31 mouse cellular contexts compared by ENCODE assay signal in genomic region chr13:104069216-104069615, GRCm38 (mm10). TPM values are rescaled to one million over a fixed set of nuclear protein-coding genes. Genes with fewer than 3 reads are reported as not detected.
DNase-seq lines count a peak whose midpoint lies in the region; ATAC-seq and TF ChIP-seq lines count a peak whose summit lies in the region.
"Had no signal": no experiment of that assay in that cellular context is flagged by ENCODE, and none has a peak within 500 bp of the region (broad histone marks: within the 10 kb centered on the region; RNA-seq: fewer than 3 reads in every experiment).

No protein-coding gene starts in this region.

- H3K9ac ChIP-seq in kidney, embryonic 16.5 days (replicated peaks; ENCODE audit: low read length) = no peak overlapping the region
- H3K9ac ChIP-seq in lung, postnatal 0 days (replicated peaks; ENCODE audit: low read depth) = no peak overlapping the region
- H3K9ac ChIP-seq: embryonic facial prominence, embryonic 13.5 days; forebrain, embryonic 15.5 days; heart, embryonic 12.5 days; hindbrain, embryonic 14.5 days; kidney, embryonic 15.5 days; liver, embryonic 14.5 days had no signal

- WGBS in kidney, adult 2 months = 76% methylated on average over 11 of the region's 11 CpGs
- WGBS in kidney, embryonic 16.5 days = 83% methylated on average over 11 of the region's 11 CpGs
- 63% methylated on average over 11 of the region's 11 CpGs for WGBS in lung, postnatal 0 days

- H3K9me3 ChIP-seq in kidney, embryonic 16.5 days (ENCODE audit: low read length) = no peaks in the 10 kb centered on the region
- no peaks in the 10 kb centered on the region for H3K9me3 ChIP-seq in lung, postnatal 0 days (ENCODE audit: low read length)
- H3K9me3 ChIP-seq: embryonic facial prominence, embryonic 13.5 days; forebrain, embryonic 10.5 days; forebrain, embryonic 15.5 days; heart, embryonic 12.5 days; kidney, embryonic 15.5 days had no signal

- no peak for ATAC-seq in kidney, embryonic 16.5 days (ENCODE audit: low FRiP score, low TSS enrichment)
- ATAC-seq in lung, postnatal 0 days = no peak
- ATAC-seq: forebrain, embryonic 15.5 days; inflammation-experienced regulatory T-cells, adult 6 months had no signal

- no peaks in the 10 kb centered on the region for H3K36me3 ChIP-seq in kidney, adult 2 months (ENCODE audit: control insufficient read depth, insufficient read depth, low read length)
- no peaks in the 10 kb centered on the region; the same call in 1 of the 2 replicates for H3K36me3 ChIP-seq in kidney, embryonic 16.5 days (ENCODE audit: insufficient read depth, low read length)
- H3K36me3 ChIP-seq in lung, postnatal 0 days (ENCODE audit: insufficient read depth, low read length) = no peaks in the 10 kb centered on the region
- H3K36me3 ChIP-seq: kidney, embryonic 15.5 days had no signal

- TF ChIP-seq EP300 in lung, postnatal 0 days (IDR thresholded peaks at IDR 0.05) = no peak

- H3K4me2 ChIP-seq in kidney, embryonic 16.5 days (replicated peaks; ENCODE audit: low read depth, low read length) = no peak overlapping the region
- H3K4me2 ChIP-seq in lung, postnatal 0 days (replicated peaks; ENCODE audit: low read depth, low read length) = no peak overlapping the region
- H3K4me2 ChIP-seq: embryonic facial prominence, embryonic 13.5 days; forebrain, embryonic 15.5 days; heart, embryonic 12.5 days; hindbrain, embryonic 14.5 days; kidney, embryonic 15.5 days had no signal

- TF ChIP-seq CTCF in kidney, adult 2 months (conservative IDR thresholded peaks at IDR 0.05; ENCODE audit: insufficient read depth, insufficient read length, low read depth, low read length) = no peak
- TF ChIP-seq CTCF in lung, postnatal 0 days (IDR thresholded peaks at IDR 0.05) = no peak

- peak; percentile 20 for DNase-seq in kidney, adult 2 months
- DNase-seq in lung, postnatal 10 days = peak; percentile 27
- no peak for DNase-seq in lung, postnatal 0 days (ENCODE audit: low spot score)
- DNase-seq in adrenal gland, postnatal 14 days = peak; percentile 64
- peak; percentile 5 for DNase-seq in lung, postnatal 25 days (ENCODE audit: low spot score)
- DNase-seq in right cerebral cortex, postnatal 4 days = no peak
- DNase-seq: B cell, adult 2 months; cerebellum, adult 11 months; cerebellum, adult 9-10 months; gastrocnemius, adult 2 months; gastrocnemius, postnatal 36 days; heart, adult 2 months; kidney, adult 11 months; layer of hippocampus, postnatal 36 days; liver; midbrain, embryonic 14.5 days; right cerebral cortex, adult 18-20 months; thymus, adult 18-20 months; thymus, postnatal 36 days had no signal

- no peaks in the 10 kb centered on the region for H3K27me3 ChIP-seq in kidney, adult 2 months (replicated peaks; ENCODE audit: control insufficient read depth, insufficient read depth, low read length)
- no peaks in the 10 kb centered on the region for H3K27me3 ChIP-seq in kidney, embryonic 16.5 days (ENCODE audit: insufficient read depth, low read length)
- no peaks in the 10 kb centered on the region for H3K27me3 ChIP-seq in lung, postnatal 0 days (replicated peaks; ENCODE audit: insufficient read depth, low read length)
- H3K27me3 ChIP-seq: embryonic facial prominence, embryonic 13.5 days; forebrain, embryonic 15.5 days; heart, embryonic 12.5 days; kidney, embryonic 15.5 days had no signal

- no peak overlapping the region for H3K27ac ChIP-seq in kidney, adult 2 months (ENCODE audit: insufficient read depth, low read depth, low read length)
- no peak overlapping the region for H3K27ac ChIP-seq in kidney, embryonic 16.5 days (ENCODE audit: low read length)
- H3K27ac ChIP-seq in lung, postnatal 0 days (ENCODE audit: low read length) = no peak overlapping the region
- H3K27ac ChIP-seq: embryonic facial prominence, embryonic 13.5 days; forebrain, embryonic 10.5 days; forebrain, embryonic 15.5 days; gastrocnemius, adult 2 months; hindbrain, embryonic 14.5 days; kidney, embryonic 15.5 days; liver, embryonic 14.5 days; macrophage; stomach, postnatal 0 days had no signal

- H3K4me1 ChIP-seq in kidney, adult 2 months (ENCODE audit: control insufficient read depth, insufficient read depth, low read length) = no peaks in the 10 kb centered on the region
- no peaks in the 10 kb centered on the region for H3K4me1 ChIP-seq in kidney, embryonic 16.5 days (ENCODE audit: insufficient read depth, low read length)
- no peaks in the 10 kb centered on the region for H3K4me1 ChIP-seq in lung, postnatal 0 days (ENCODE audit: insufficient read depth, low read depth, low read length)
- H3K4me1 ChIP-seq: embryonic facial prominence, embryonic 13.5 days; forebrain, embryonic 10.5 days; forebrain, embryonic 15.5 days; kidney, embryonic 15.5 days had no signal

- TF ChIP-seq POLR2A in kidney, adult 2 months (IDR thresholded peaks at IDR 0.05; ENCODE audit: low read depth, low read length) = no peak

- no peak overlapping the region for H3K4me3 ChIP-seq in kidney, adult 2 months (ENCODE audit: insufficient read depth, low read depth, low read length)
- H3K4me3 ChIP-seq in kidney, embryonic 16.5 days (ENCODE audit: low read length) = no peak overlapping the region
- H3K4me3 ChIP-seq in lung, postnatal 0 days (ENCODE audit: low read depth, low read length) = no peak overlapping the region
- H3K4me3 ChIP-seq: embryonic facial prominence, embryonic 13.5 days; forebrain, embryonic 10.5 days; forebrain, embryonic 15.5 days; gastrocnemius, adult 2 months; heart, adult 2 months; heart, embryonic 12.5 days; kidney, embryonic 15.5 days had no signal

RNA-seq across cellular contexts. Expression of gene Nln, which starts 40.2 kb away (rescaled TPM):
- 10.7 and 11.3 TPM in 2 replicates for polyA plus RNA-seq in kidney, adult 2 months (2012; rRNA removed)
- polyA plus RNA-seq in kidney, embryonic 16.5 days (2015; fragmentation: Nextera tagmentation; extraction: Ambion mirVana) = 19.7 and 20.5 TPM in 2 replicates
- polyA plus RNA-seq in lung, postnatal 0 days (2015; fragmentation: Nextera tagmentation; extraction: Ambion mirVana) = 13.0 and 16.7 TPM in 2 replicates
- 21.0 and 26.5 TPM in 2 replicates for total RNA-seq in adrenal gland, postnatal 14 days (2021)

RNA-seq across cellular contexts. Expression of gene Sgtb, which starts 40.3 kb away (rescaled TPM):
- 1.1 and 1.3 TPM in 2 replicates for polyA plus RNA-seq in kidney, adult 2 months (2012; rRNA removed)
- polyA plus RNA-seq in kidney, embryonic 16.5 days (2015; fragmentation: Nextera tagmentation; extraction: Ambion mirVana) = 6.7 and 7.1 TPM in 2 replicates
- polyA plus RNA-seq in lung, postnatal 0 days (2015; fragmentation: Nextera tagmentation; extraction: Ambion mirVana) = 4.7 and 5.5 TPM in 2 replicates
- total RNA-seq in adrenal gland, postnatal 14 days (2021) = 7.1 and 9.7 TPM in 2 replicates
- total RNA-seq: hematopoietic stem cell, adult 5-6 weeks had no signal

Comparison
In these comparisons a context has a peak if more than half of its experiments do, and no peak if none do; other contexts are left out.
1. DNase-seq: peak in kidney, adult 2 months (single experiment), lung, postnatal 10 days (single experiment), adrenal gland, postnatal 14 days (single experiment) and lung, postnatal 25 days (single experiment); none in lung, postnatal 0 days (single experiment) and right cerebral cortex, postnatal 4 days (single experiment).